Mouse (Mus musculus) neural tube, embryonic 12.5 days (tissue): Measurements from ENCODE around the gene Dkkl1. TPM values are rescaled to one million over a fixed set of nuclear protein-coding genes. Genes with fewer than 3 reads are reported as not detected.

Source experiments
- ATAC-seq: fragments of 200-750 bp; cut with Nextera tagmentation; 2 replicates; pipeline ENCODE4 v1.8.0; 2017; ENCODE audit warnings: low read depth, mild to moderate bottlenecking, moderate TSS enrichment, moderate library complexity; ENCODE audit not compliant: low FRiP score
- H3K27ac ChIP-seq: fragments of 300-500 bp; sonication (generic); 2 replicates; pipeline ENCODE4 v1.5.1; 2016
- H3K27me3 ChIP-seq: fragments of 300-500 bp; sonication (generic); replicated peaks from 2 replicates; pipeline ENCODE4 v1.6.1; 2016; ENCODE audit warnings: mild to moderate bottlenecking
- H3K36me3 ChIP-seq: fragments of 300-500 bp; sonication (generic); 2 replicates; pipeline ENCODE4 v1.6.1; 2016; ENCODE audit warnings: mild to moderate bottlenecking
- H3K4me1 ChIP-seq: fragments of 300-500 bp; sonication (generic); 2 replicates; pipeline ENCODE4 v1.6.1; 2016
- H3K4me2 ChIP-seq: fragments of 300-500 bp; sonication (generic); replicated peaks from 2 replicates; pipeline ENCODE4 v1.6.1; 2016; ENCODE audit warnings: mild to moderate bottlenecking
- H3K4me3 ChIP-seq: fragments of 300-500 bp; sonication (generic); 2 replicates; pipeline ENCODE4 v1.5.1; 2016
- H3K9ac ChIP-seq: fragments of 300-500 bp; sonication (generic); 2 replicates; pipeline ENCODE4 v1.6.1; 2016; ENCODE audit warnings: mild to moderate bottlenecking
- H3K9me3 ChIP-seq: fragments of 300-500 bp; sonication (generic); 2 replicates; pipeline ENCODE4 v1.6.1; 2016; ENCODE audit warnings: mild to moderate bottlenecking
- WGBS: fragments of 180-500 bp; shearing (Covaris S2); methylation state at CpG from one replicate; pipeline ENCODE4 v1.1.7; 2016; 5-methylcytosine and 5-hydroxymethylcytosine counted together
- polyA plus RNA-seq: library from polyadenylated mRNA; unstranded; fragments of >200 nt; fragmentation: Nextera tagmentation; extraction: Ambion mirVana; gene quantifications from 2 replicates; pipeline ENCODE4 v1.2.1, GENCODE M21; 2016

Dkkl1 gene
- polyA plus RNA-seq, 1 experiment from 2014 or later = 7.5 TPM

- Histone ChIP-seq H3K4me3 (no peak overlapping the region), H3K4me2 (no peak overlapping the region), H3K9me3 (no peaks in the 10 kb centered on the region), H3K9ac (no peak overlapping the region), H3K27me3 (no peaks in the 10 kb centered on the region), H3K4me1 (peaks cover 3% of the 10 kb centered on the region; the same call in 1 of the 2 replicates), H3K27ac (no peak overlapping the region), H3K36me3 (peaks cover 91% of the 10 kb centered on the region)
- no peak for ATAC-seq
- WGBS = 97% methylated on average over 7 of the region's 7 CpGs
Measured at GRCm38 (mm10) chr7:45224826-45225225, 12.9 kb upstream of the Dkkl1 start.

DNA sequence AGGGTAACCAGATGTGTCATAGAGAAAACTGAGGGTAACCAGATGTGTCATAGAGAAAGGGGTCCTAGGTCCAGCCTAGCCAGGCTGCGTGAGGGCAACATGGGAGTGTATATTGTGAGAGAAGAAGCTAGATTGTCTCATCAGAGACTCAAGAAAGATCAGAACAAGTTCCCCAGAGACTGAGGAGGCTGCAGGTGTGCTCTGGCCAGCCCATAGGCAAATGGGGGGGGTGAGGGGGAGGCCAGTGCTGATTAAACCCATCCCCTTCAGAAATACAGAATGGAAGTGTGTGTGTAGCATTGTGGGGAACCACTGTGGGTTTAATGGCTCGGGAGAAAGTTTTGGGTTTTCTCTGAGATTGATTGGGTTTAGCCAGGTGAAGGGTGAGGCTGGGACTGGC lies 9.7 kb upstream of the Dkkl1 start:
- Histone ChIP-seq H3K4me1 (peaks cover 29% of the 10 kb centered on the region), H3K27me3 (no peaks in the 10 kb centered on the region), H3K4me3 (no peak overlapping the region), H3K27ac (no peak overlapping the region), H3K36me3 (peaks cover 85% of the 10 kb centered on the region), H3K9ac (no peak overlapping the region), H3K9me3 (no peaks in the 10 kb centered on the region), H3K4me2 (no peak overlapping the region)
- no peak for ATAC-seq
- WGBS = 86% methylated on average over 2 of the region's 2 CpGs

DNA sequence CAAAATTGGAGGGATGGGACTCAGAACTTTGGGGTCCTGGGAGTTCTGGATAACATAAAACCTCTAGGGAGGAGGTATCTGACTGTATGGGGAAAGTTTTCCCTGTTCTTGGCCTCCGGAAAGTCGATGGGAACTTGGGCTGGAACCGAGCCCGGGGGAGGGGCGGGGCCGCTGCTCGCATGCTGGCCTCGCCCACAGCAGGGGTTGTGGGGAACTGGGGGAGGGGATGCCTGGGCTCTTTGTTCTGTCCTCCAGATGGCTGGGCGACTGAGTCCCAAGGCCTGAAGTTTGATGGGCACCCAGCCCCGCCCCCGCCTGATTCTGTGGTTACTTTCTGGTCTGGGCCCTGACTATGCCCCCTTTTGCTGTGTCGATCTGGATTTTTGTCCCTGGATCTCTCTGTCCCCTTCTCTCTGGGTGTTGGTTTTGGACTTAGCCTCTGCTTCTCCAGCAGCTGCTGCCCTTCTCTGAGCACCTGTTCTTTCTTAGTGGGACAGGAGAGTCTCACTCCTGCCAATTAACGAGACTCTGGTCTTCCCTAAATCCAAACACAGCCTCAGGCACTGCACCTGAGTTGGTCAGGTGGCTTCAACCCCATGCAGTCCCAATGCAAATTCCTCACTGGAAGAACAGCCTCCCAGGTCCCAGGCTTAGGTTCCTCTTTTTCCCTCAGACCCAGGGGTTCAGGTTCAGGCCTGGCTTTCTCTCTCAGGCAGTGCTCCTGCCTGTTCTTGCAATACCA lies 4.7 kb upstream of the Dkkl1 start:
- peak; percentile 82 for ATAC-seq
- Histone ChIP-seq H3K27me3 (peaks cover 9% of the 10 kb centered on the region), H3K4me3 (peak overlapping the region; percentile 66), H3K9ac (peak overlapping the region; percentile 92), H3K36me3 (peaks cover 40% of the 10 kb centered on the region), H3K9me3 (no peaks in the 10 kb centered on the region), H3K4me2 (peak overlapping the region; percentile 67), H3K27ac (peak overlapping the region; percentile 80), H3K4me1 (peaks cover 34% of the 10 kb centered on the region)
- WGBS = 2% methylated on average over 13 of the region's 13 CpGs

DNA sequence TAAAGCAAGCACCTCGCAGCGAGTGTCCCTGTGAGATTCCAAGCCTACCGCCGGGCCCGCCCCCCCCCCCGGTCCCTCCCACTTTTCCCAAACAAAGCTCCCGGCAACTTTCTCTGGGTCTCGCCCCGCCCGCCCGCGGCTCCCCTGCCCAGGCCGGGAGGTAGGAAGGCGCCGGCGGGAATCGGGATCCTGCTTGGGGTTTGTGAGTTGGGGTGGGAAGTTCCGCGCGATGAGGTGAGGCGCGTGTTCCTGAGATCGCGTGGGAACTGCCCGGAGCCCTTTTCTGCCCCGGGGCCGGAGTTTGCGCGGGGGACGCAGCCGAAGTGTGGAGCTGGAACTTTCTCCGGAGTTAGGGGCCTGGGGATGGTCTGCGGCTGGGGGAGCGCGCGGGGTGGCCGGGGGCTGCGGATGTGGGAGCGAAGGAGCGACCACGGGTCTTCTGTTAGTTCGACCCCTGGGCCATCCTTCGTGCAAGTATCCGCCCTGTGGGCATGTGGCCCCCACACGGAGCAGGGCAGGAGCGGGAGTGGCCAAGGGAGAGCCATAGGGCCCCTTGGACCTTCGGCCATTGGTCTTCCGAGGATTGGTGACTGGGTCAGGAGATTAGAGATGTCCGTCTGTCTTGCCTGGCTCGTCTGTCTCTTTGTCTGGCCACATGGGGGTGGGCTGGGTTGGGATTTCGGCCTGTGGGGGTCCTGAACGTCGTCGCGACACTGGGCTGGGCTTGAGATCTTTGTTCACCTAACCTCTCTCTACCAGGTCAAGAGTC lies 3.9 kb upstream of the Dkkl1 start, which contains the start of gene Tead2:
TSS of gene Tead2 (plus strand) at position 81 of the 769 bp plus-strand sequence.
- WGBS = 1% methylated on average over 55 of the region's 55 CpGs
- no peaks in the 10 kb centered on the region for H3K9me3 ChIP-seq
- peak within 1 kb of the TSS; percentile 92 for H3K9ac ChIP-seq
- H3K27me3 ChIP-seq = peaks cover 16% of the 10 kb centered on the region
- peak within 1 kb of the TSS; percentile 80 for H3K27ac ChIP-seq
- H3K4me3 ChIP-seq = peak within 1 kb of the TSS; percentile 66
- ATAC-seq = peak; percentile 62
- peaks cover 33% of the 10 kb centered on the region for H3K4me1 ChIP-seq
- H3K36me3 ChIP-seq = peaks cover 32% of the 10 kb centered on the region
- peak within 1 kb of the TSS; percentile 67 for H3K4me2 ChIP-seq

- Histone ChIP-seq H3K9ac (no peak overlapping the region), H3K27ac (no peak overlapping the region), H3K9me3 (no peaks in the 10 kb centered on the region), H3K36me3 (peaks cover 11% of the 10 kb centered on the region), H3K27me3 (peaks cover 28% of the 10 kb centered on the region), H3K4me3 (no peak overlapping the region), H3K4me1 (peaks cover 26% of the 10 kb centered on the region), H3K4me2 (no peak overlapping the region)
- no peak for ATAC-seq
- 54% methylated on average over 5 of the region's 5 CpGs for WGBS
Measured at GRCm38 (mm10) chr7:45213708-45214107, 1.8 kb upstream of the Dkkl1 start.

DNA sequence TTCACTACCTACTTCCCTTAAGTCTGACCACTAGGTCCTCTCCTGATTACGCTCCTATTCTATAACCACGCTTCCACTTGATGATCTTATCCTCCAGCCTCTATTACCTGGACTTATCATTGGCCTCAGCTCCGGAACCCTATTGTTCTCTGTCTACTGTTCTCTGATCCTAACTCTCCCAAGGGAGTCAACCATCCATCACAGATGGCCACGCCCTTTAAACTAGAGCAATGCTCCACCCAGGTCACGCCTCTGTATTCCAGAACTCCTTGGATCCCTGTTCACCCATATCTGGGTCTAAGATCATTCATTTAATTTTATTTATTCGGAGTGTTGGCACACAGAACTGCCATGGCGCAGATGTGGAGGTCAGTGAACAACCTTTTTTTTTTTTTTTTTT lies 409 bp upstream of the Dkkl1 start:
- Histone ChIP-seq H3K4me2 (no peak overlapping the region), H3K4me3 (no peak overlapping the region), H3K27ac (no peak overlapping the region), H3K27me3 (peaks cover 28% of the 10 kb centered on the region), H3K4me1 (peaks cover 13% of the 10 kb centered on the region), H3K9me3 (no peaks in the 10 kb centered on the region), H3K9ac (no peak overlapping the region), H3K36me3 (no peaks in the 10 kb centered on the region)
- ATAC-seq = no peak
- WGBS = 76% methylated on average over 7 of the region's 7 CpGs

DNA sequence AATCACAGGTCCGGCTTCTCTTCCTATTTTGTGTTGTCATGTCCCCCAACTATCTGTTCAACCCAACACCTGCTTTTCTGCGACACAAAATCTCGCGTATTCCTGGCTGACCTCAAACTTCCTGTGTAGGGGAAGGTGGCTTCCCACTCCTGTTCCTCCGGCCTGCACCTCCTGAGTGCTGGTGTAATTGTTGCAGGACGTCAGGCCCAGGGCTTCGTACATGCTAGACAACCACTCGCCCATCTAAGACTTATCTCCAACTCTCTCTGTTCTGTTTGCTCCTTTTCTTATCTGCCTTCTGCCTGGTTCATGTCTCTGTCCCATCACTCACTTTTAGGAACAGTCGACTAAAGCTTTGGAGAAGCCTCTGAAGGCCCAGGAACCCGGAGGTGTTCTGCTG lies 877 bp downstream of the Dkkl1 start:
- peaks cover 3% of the 10 kb centered on the region; the same call in 1 of the 2 replicates for H3K4me1 ChIP-seq
- H3K4me2 ChIP-seq = no peak overlapping the region
- H3K9ac ChIP-seq = no peak overlapping the region
- H3K27me3 ChIP-seq = peaks cover 28% of the 10 kb centered on the region
- no peaks in the 10 kb centered on the region for H3K9me3 ChIP-seq
- no peaks in the 10 kb centered on the region for H3K36me3 ChIP-seq
- no peak for ATAC-seq
- H3K27ac ChIP-seq = no peak overlapping the region
- WGBS = 74% methylated on average over 10 of the region's 10 CpGs
- no peak overlapping the region for H3K4me3 ChIP-seq

DNA sequence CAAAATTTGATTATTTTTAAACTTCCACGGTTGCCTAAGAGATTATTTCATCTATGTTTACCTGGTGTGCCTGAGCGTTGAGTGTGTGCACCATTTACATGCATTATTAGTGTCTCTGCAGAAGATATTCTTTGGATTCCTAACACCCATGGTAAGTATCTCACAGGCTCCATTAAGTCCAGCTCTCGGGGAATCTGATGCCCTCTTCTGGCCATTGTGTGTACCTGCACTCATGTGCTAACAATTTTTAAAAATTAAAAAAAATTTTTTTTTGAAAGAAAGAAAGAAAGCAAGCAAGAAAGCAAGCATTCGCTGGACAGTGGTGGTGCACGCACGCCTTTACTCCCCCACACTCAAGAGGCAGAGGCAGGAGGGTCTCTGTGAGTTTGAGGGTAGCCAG lies 3.7 kb downstream of the Dkkl1 start:
- H3K27me3 ChIP-seq = peaks cover 28% of the 10 kb centered on the region

GRCm38 (mm10) chr7:45204380-45205143 lies 7.4 kb downstream of the Dkkl1 start, which contains the start of gene Ccdc155:
Ccdc155 (minus strand) TSS chr7:45204892.
- ATAC-seq = peak; percentile 97
- H3K9ac ChIP-seq = peak within 1 kb of the TSS; percentile 35; the same call in 1 of the 2 replicates
- peak within 1 kb of the TSS; percentile 41 for H3K4me3 ChIP-seq
- peaks cover under 1% of the 10 kb centered on the region for H3K27me3 ChIP-seq
- 9% methylated on average over 44 of the region's 44 CpGs for WGBS
- H3K36me3 ChIP-seq = no peaks in the 10 kb centered on the region
- H3K4me1 ChIP-seq = no peaks in the 10 kb centered on the region
- H3K9me3 ChIP-seq = no peaks in the 10 kb centered on the region
- peak within 1 kb of the TSS; percentile 61 for H3K4me2 ChIP-seq
- no peak within 1 kb of the TSS for H3K27ac ChIP-seq

More for the DNA sequence above, 3.7 kb downstream of the Dkkl1 start:
- no peak for ATAC-seq
- H3K36me3 ChIP-seq = no peaks in the 10 kb centered on the region
- no peaks in the 10 kb centered on the region for H3K4me1 ChIP-seq
- H3K4me3 ChIP-seq = no peak overlapping the region
- H3K9ac ChIP-seq = no peak overlapping the region
- 77% methylated on average over 6 of the region's 6 CpGs for WGBS
- no peak overlapping the region for H3K4me2 ChIP-seq
- no peak overlapping the region for H3K27ac ChIP-seq
- H3K9me3 ChIP-seq = no peaks in the 10 kb centered on the region

GRCm38 (mm10) chr7:45202654-45203053 lies 9.3 kb downstream of the Dkkl1 start:
- 58% methylated on average over 10 of the region's 10 CpGs for WGBS
- Histone ChIP-seq H3K4me1 (no peaks in the 10 kb centered on the region), H3K4me2 (no peak overlapping the region), H3K9ac (no peak overlapping the region), H3K36me3 (no peaks in the 10 kb centered on the region), H3K27ac (no peak overlapping the region), H3K4me3 (no peak overlapping the region), H3K27me3 (no peaks in the 10 kb centered on the region; the same call in 1 of the 2 replicates), H3K9me3 (no peaks in the 10 kb centered on the region)
- ATAC-seq = no peak

- Histone ChIP-seq H3K27me3 (peaks cover 12% of the 10 kb centered on the region; the same call in 1 of the 2 replicates), H3K4me3 (no peak overlapping the region), H3K9me3 (no peaks in the 10 kb centered on the region), H3K4me1 (no peaks in the 10 kb centered on the region), H3K36me3 (no peaks in the 10 kb centered on the region), H3K27ac (no peak overlapping the region), H3K9ac (0 out of 2 replicates have a peak overlapping the region, but pooled peaks have one; percentile 13), H3K4me2 (no peak overlapping the region)
- WGBS = 81% methylated on average over 11 of the region's 11 CpGs
- ATAC-seq = no peak
Measured at GRCm38 (mm10) chr7:45198961-45199360, 13.0 kb downstream of the Dkkl1 start.
